Mouse (Mus musculus) CH12F3 (cell line): ENCODE results near the gene Uckl1.

Experiments
- in situ Hi-C: fragments of 300-500 bp; cut with MboI; formaldehyde crosslinking; loops from 2 replicates; pipeline ENCODE4 v1.14.3; 2020; ENCODE audit warnings: low sequenced_read_pairs

The Uckl1 gene

GRCm38 (mm10) chr2:181521491-181521890 is 63.2 kb downstream of the Uckl1 start:
- in situ Hi-C loops: no loop called here

- in situ Hi-C loops: no loop called here
Observed at GRCm38 (mm10) chr2:181520936-181521227, 63.8 kb downstream of the Uckl1 start.

GRCm38 (mm10) chr2:181520118-181520935 is 64.4 kb downstream of the Uckl1 start, which contains the start of gene Dnajc5:
Dnajc5 (plus strand) TSS chr2:181520485.
- in situ Hi-C loops: no loop called here

GRCm38 (mm10) chr2:181519201-181519600 is 65.5 kb downstream of the Uckl1 start:
- in situ Hi-C loops: no loop called here
